Mouse (Mus musculus) monocyte, adult 5-6 weeks (primary cell): Measurements from ENCODE around the gene Eif4g2. TPM values are rescaled to one million over a fixed set of nuclear protein-coding genes. Genes with fewer than 3 reads are reported as not detected.

Experiments used
- total RNA-seq: library from RNA; stranded (forward); fragments of 200-1000, 200-491, 200-594 nt; gene quantifications from 3 replicates; pipeline ENCODE4 v1.2.3, GENCODE M21; 2017

Gene Eif4g2
- total RNA-seq, 1 experiment from 2014 or later = 709 TPM

Other genes with a start within 250 kb of the Eif4g2 start
- 19.8 to 50.6 TPM (median 21.2 TPM) in 3 replicates for gene Rnf141, start 238.6 kb downstream of the Eif4g2 start, total RNA-seq
- not detected in 3 replicates for gene Lyve1, start 219.8 kb downstream of the Eif4g2 start, total RNA-seq
- gene Mrvi1, start 100.6 kb downstream of the Eif4g2 start, total RNA-seq = 0.19 to 10.2 TPM (median 1.1 TPM) in 3 replicates
- 45.3 to 55.4 TPM (median 55.0 TPM) in 3 replicates for gene Ctr9, start 54.1 kb downstream of the Eif4g2 start, total RNA-seq